Mouse (Mus musculus) embryonic facial prominence, embryonic 15.5 days (tissue): ENCODE measurements around the gene Itga7. TPM values are rescaled to one million over a fixed set of nuclear protein-coding genes. Genes with fewer than 3 reads are reported as not detected.
A peak's percentile ranks its signal among the peaks of the same experiment; 100 is the strongest.

ENCODE experiments used
- ATAC-seq: fragments of 200-750 bp; cut with Nextera tagmentation; 2 replicates; pipeline ENCODE4 v1.8.0; 2017; ENCODE audit warnings: low read depth, moderate TSS enrichment; ENCODE audit not compliant: insufficient number of reproducible peaks, low FRiP score, low TSS enrichment
- H3K27ac ChIP-seq: fragments of 300-500 bp; sonication (generic); replicated peaks from 2 replicates; pipeline ENCODE4 v1.5.1; 2015; ENCODE audit warnings: mild to moderate bottlenecking, inconsistent platforms
- H3K27me3 ChIP-seq: fragments of 300-500 bp; sonication (generic); 2 replicates; pipeline ENCODE4 v1.6.1; 2015; ENCODE audit warnings: inconsistent platforms
- H3K36me3 ChIP-seq: fragments of 300-500 bp; sonication (generic); 2 replicates; pipeline ENCODE4 v1.6.1; 2015; ENCODE audit warnings: mild to moderate bottlenecking, inconsistent platforms
- H3K4me1 ChIP-seq: fragments of 300-500 bp; sonication (generic); 2 replicates; pipeline ENCODE4 v1.6.1; 2015; ENCODE audit warnings: inconsistent platforms
- H3K4me2 ChIP-seq: fragments of 300-500 bp; sonication (generic); replicated peaks from 2 replicates; pipeline ENCODE4 v1.6.1; 2015; ENCODE audit warnings: mild to moderate bottlenecking, inconsistent platforms
- H3K4me3 ChIP-seq: fragments of 300-500 bp; sonication (generic); replicated peaks from 2 replicates; pipeline ENCODE4 v1.5.1; 2015; ENCODE audit warnings: mild to moderate bottlenecking, inconsistent platforms
- H3K9ac ChIP-seq: fragments of 300-500 bp; sonication (generic); 2 replicates; pipeline ENCODE4 v1.6.1; 2015; ENCODE audit warnings: inconsistent platforms
- H3K9me3 ChIP-seq: fragments of 300-500 bp; sonication (generic); replicated peaks from 2 replicates; pipeline ENCODE4 v1.6.1; 2016; ENCODE audit warnings: inconsistent platforms
- WGBS: fragments of 180-500 bp; shearing (Covaris S2); methylation state at CpG from one replicate; pipeline ENCODE4 v1.1.7; 2015; 5-methylcytosine and 5-hydroxymethylcytosine counted together
- polyA plus RNA-seq: library from polyadenylated mRNA; unstranded; fragments of >200 nt; fragmentation: Nextera tagmentation; extraction: Ambion mirVana; gene quantifications from 2 replicates; pipeline ENCODE4 v1.2.1, GENCODE M21; 2015

The Itga7 gene
- polyA plus RNA-seq = 14.3 and 16.5 TPM in 2 replicates

DNA sequence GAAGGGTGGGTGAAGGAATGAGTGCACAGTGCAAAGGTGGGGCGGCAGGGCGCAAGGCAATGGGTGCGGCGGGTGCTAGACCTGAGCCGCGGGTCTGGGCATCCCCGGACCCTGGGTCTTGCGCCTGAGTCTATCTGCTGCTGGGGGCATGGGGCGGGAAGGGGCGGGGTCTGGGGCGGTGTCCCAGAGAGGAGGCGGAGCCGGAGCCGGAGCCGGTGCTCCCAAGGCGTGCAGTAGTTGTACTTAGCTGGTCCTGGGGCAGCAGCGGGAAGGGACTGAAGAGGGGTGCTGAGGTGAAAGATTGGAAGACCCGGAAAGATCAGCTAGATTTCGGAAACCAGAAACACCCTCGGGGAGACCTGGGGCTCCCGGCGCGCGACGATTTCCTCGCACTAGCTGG, at the start of gene Itga7:
Itga7 (plus strand) TSS at position 245 of the 400 bp plus-strand sequence.
- H3K4me2 ChIP-seq = peak within 1 kb of the TSS; percentile 82
- H3K36me3 ChIP-seq = no peaks in the 10 kb centered on the region
- H3K9me3 ChIP-seq = no peaks in the 10 kb centered on the region
- H3K27me3 ChIP-seq = peaks cover 53% of the 10 kb centered on the region
- ATAC-seq = peak; percentile 56; the same call in 1 of the 2 replicates
- peaks cover 14% of the 10 kb centered on the region for H3K4me1 ChIP-seq
- H3K9ac ChIP-seq = peak within 1 kb of the TSS; percentile 21; the same call in 1 of the 2 replicates
- peak within 1 kb of the TSS; percentile 48 for H3K4me3 ChIP-seq
- no peak within 1 kb of the TSS for H3K27ac ChIP-seq
- WGBS = under 1% methylated on average over 26 of the region's 26 CpGs

DNA sequence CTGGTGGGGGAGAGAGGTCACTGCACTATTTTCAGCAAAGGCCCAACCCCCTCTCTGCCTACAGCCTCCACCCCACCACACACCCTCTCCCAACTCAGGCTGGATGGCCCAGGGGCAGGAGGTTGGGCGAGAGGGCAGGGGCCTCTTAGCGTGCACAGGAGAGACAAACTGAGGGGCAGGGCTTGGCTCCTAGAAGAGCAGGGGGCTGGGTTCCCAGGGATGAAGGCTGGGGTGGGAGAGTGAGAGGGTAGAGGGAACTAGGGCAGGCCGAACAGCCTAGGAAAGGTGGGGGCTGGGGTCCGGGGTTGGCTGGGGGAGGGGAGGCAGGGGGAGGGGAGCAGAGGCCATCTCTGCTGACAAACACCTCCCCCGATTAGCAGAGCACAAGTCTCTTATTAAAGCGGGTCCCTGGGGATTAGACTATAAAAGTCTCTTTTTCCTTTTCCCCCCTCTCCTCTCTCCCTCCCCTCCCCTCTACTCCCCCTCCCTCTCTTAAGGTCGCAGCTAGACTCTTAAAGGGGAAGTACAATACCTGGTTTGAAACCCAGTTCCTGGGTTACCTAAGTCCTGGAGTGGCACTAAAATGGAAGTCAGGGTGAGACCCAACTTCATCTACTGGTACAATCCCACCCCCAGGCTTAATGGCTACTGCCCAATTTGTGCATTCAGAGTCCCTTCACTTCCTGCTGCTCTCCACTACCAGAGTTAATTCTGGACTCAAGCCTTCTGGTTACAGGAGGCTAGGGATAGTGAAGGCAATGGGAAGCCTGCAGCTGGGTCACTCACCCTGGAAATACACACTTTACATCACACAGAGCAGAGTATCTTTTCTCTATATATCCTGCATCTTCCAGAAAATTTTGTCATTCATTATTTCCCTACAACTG, 44.4 kb upstream of the Itga7 start:
- Histone ChIP-seq H3K4me3 (peak overlapping the region; percentile 30), H3K27ac (0 out of 2 replicates have a peak overlapping the region, but pooled peaks have one; percentile 23), H3K9me3 (no peaks in the 10 kb centered on the region), H3K36me3 (peaks cover 22% of the 10 kb centered on the region), H3K9ac (no peak overlapping the region), H3K27me3 (no peaks in the 10 kb centered on the region), H3K4me1 (peaks cover 37% of the 10 kb centered on the region), H3K4me2 (peak overlapping the region; percentile 86)
- peak; percentile 24 for ATAC-seq
- WGBS = 2% methylated on average over 7 of the region's 7 CpGs

DNA sequence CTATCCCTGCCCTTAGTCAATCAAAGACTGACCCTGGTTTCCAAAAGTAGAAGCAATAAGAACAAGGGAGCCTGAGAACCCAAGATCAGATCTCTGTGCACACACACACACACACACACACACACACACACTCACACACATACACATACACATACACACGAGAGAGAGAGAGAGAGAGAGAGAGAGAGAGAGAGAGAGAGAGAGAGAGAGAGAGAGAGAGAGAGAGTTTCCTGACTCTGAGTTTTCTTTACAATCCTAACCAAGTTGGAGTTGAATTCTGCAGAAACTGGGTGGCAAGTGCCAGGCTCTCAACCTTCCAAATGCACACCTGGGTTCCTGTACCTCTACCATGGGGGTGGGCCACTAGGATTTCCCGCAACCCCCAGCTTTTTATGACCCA, 43.8 kb upstream of the Itga7 start:
- ATAC-seq = no peak
- peaks cover 17% of the 10 kb centered on the region for H3K36me3 ChIP-seq
- H3K27me3 ChIP-seq = no peaks in the 10 kb centered on the region
- peaks cover 37% of the 10 kb centered on the region for H3K4me1 ChIP-seq
- WGBS = 38% methylated on average over 1 of the region's 2 CpGs
- peak overlapping the region; percentile 86 for H3K4me2 ChIP-seq
- H3K27ac ChIP-seq = 0 out of 2 replicates have a peak overlapping the region, but pooled peaks have one; percentile 23
- H3K9me3 ChIP-seq = no peaks in the 10 kb centered on the region
- no peak overlapping the region for H3K9ac ChIP-seq
- H3K4me3 ChIP-seq = peak overlapping the region; percentile 77

DNA sequence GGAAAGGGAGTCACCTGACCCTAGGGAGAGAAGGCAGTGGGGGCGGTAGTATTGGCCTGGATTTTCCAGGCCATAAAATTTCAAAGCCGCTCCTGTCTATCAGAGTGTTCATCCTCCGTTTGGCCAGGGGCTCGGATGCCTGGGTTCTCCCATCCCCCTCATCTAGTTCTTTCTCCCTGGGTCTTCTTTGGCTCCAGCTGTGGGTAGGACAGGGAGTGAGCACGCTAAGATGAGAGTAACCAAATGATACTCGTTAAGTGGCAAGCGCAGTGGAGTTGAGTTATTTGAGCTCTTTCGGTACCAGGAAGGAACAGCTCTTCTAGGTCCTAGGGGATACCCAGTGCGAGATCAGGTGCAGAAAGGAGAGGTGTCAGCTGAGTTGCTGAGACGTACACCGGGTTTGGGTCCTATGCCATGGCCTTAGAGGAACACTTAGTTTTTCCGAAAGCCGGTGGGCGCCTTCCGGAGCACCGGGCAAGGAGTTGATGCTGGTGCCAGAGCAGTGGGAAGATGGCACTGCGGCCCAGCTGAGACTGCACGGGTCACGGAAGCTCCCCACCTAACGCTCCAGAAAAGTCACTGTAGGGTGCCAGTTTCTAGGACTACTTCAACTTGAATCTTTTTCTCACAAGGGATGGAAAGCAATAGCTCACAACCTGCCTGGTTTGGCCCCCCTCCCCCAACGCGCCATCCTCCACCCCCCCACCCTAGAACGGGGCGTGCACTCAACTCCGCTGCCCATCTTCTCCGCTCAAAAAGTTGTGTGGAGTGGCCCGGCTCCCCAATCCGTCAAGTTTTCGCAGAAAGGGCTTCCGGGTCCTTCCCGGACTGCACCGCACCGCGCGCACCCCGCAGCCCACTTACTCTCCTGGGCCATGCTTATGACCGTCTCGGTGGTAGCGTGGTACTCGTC, 43.0 kb upstream of the Itga7 start:
- Histone ChIP-seq H3K27ac (peak overlapping the region; percentile 89), H3K4me1 (peaks cover 37% of the 10 kb centered on the region), H3K9me3 (no peaks in the 10 kb centered on the region), H3K36me3 (peaks cover 9% of the 10 kb centered on the region; the same call in 1 of the 2 replicates), H3K27me3 (peaks cover 1% of the 10 kb centered on the region; the same call in 1 of the 2 replicates), H3K4me2 (peak overlapping the region; percentile 86), H3K9ac (peak overlapping the region; percentile 72), H3K4me3 (peak overlapping the region; percentile 77)
- no peak for ATAC-seq
- WGBS = under 1% methylated on average over 40 of the region's 40 CpGs

DNA sequence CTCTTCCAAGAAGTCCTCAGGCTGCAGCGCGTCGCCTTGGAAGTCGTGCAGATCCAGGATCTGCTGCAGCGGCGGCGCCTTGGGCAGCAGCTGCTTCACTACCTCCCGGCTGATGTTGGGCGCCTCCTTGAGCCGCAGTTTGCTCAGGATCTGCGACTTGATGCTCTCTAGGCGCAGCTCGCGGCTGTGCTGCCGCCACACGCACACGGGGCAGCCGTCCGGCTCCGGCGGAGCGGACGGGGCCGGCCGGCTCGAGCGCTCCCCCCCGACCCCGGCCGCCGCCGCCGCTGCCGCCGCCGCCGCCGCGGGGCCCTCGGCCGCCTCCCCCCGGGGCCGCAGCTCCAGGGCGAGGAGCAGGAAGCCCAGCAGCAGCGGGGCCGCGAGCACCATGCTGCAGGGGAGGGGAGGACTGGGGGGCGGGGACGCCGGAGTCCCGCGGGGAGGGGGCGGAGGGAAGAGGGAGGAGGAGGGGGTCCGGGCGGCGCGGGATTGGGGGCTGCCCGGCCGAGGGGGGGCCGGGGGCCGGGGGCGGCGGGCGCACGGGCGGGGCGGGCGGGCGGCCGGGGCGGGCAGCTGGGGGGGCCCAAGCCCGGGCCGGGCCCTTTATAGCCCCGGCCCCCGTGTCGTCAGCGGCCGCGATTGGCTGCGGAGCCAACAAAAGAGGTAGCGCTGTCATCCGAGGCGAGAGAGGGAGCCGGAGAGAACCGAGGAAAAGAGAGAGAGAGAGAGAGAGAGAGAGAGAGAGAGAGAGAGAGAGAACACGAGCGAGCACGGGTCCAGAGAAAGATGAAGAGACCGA, 42.1 kb upstream of the Itga7 start, which contains the start of gene Gdf11:
Gdf11 (minus strand) TSS at position 423 of the 799 bp plus-strand sequence.
- peaks cover 42% of the 10 kb centered on the region for H3K4me1 ChIP-seq
- H3K27me3 ChIP-seq = peaks cover 10% of the 10 kb centered on the region
- H3K36me3 ChIP-seq = peaks cover 5% of the 10 kb centered on the region; the same call in 1 of the 2 replicates
- H3K27ac ChIP-seq = peak within 1 kb of the TSS; percentile 89
- WGBS = under 1% methylated on average over 52 of the region's 89 CpGs
- H3K9ac ChIP-seq = peak within 1 kb of the TSS; percentile 72
- peak; percentile 88 for ATAC-seq
- no peaks in the 10 kb centered on the region for H3K9me3 ChIP-seq
- peak within 1 kb of the TSS; percentile 86 for H3K4me2 ChIP-seq
- peak within 1 kb of the TSS; percentile 77 for H3K4me3 ChIP-seq

DNA sequence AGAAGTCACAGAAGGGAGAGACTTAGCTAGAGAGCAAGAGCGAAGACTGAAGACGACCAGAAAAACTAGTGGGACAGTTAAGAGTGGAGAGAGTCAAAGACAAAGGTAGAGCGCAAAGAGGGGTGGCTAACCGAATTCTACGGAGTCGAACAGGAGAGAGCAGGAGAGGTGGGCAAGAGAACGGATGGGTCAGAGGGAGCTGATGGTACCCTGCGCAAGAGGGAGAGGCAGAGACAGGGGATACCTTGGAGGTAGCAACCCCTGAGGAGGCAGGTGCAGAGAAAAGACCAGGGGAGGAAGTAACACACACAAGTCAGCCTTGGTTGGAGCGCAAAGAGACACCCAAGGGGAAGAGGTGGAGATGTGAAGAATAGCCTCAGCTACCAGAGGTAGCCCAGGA, 41.4 kb upstream of the Itga7 start:
- WGBS = 3% methylated on average over 9 of the region's 9 CpGs
- H3K9ac ChIP-seq = peak overlapping the region; percentile 23; the same call in 1 of the 2 replicates
- H3K27ac ChIP-seq = peak overlapping the region; percentile 89
- no peak for ATAC-seq
- H3K4me1 ChIP-seq = peaks cover 44% of the 10 kb centered on the region
- peak overlapping the region; percentile 86 for H3K4me2 ChIP-seq
- peak overlapping the region; percentile 77 for H3K4me3 ChIP-seq
- peaks cover 12% of the 10 kb centered on the region for H3K27me3 ChIP-seq
- H3K36me3 ChIP-seq = peaks cover 3% of the 10 kb centered on the region; the same call in 1 of the 2 replicates
- H3K9me3 ChIP-seq = no peaks in the 10 kb centered on the region

DNA sequence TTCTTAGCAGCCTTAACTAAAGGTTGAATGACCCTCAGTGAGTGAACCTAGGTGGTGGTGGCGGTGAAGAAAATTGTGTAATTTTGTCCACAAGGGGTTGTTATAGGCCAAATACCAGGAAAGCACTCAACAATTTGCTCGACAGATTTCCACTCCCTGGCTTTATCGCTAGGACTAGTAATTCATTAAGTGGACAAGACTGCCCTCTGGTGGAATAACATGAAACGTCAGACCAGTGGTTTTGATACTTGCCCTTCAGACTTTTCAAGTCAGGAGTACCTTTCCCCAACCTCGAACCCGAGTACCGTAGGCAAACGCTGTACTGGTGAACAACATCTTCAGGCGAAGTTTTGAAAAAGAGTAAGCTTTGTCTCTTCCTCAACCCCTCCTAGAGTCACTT, 38.2 kb upstream of the Itga7 start:
- Histone ChIP-seq H3K4me3 (peak overlapping the region; percentile 17), H3K4me2 (peak overlapping the region; percentile 35), H3K4me1 (peaks cover 26% of the 10 kb centered on the region), H3K9me3 (no peaks in the 10 kb centered on the region), H3K27ac (no peak overlapping the region), H3K27me3 (peaks cover 12% of the 10 kb centered on the region), H3K9ac (no peak overlapping the region), H3K36me3 (no peaks in the 10 kb centered on the region)
- no peak for ATAC-seq
- whole genome bisulfite sequencing = under 1% methylated on average over 9 of the region's 9 CpGs

DNA sequence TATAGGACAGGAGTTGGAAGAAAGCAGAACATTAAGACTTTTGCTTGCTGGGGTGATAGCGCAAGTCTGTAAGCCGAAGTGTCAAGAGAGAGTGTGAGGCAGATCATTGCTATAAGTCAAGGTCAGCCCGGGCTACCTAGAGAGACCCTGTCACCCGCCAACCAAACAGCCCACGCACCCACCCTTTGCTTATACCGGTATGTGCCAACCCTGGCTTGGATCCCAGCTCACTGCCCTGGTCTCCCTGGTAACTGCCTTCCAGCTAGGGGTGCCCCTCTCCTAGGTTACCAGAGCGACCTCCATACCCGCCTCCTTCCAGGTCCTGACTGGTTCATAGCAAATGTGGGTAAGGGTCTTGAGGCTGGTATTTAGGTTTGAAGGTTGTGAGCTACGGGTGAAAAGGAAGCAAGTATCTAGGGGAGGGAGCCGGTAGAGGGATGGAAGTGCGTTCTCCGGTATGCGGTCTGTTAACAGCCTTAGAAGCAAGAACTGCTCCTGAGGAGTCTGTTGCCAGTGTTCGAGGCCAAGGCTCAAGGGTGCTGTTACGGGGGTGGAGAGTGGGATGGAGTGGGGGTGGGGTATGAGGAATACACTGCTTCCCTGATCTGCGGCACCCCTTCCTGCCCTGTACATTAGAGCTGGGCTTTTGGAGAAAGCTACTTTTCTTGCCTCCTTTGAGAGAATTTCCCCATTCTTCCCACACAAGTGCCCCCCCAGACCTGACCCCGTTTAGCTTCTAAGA, 37.5 kb upstream of the Itga7 start:
- H3K4me2 ChIP-seq = peak overlapping the region; percentile 35
- peak overlapping the region; percentile 28; the same call in 1 of the 2 replicates for H3K27ac ChIP-seq
- no peaks in the 10 kb centered on the region for H3K36me3 ChIP-seq
- no peak overlapping the region for H3K9ac ChIP-seq
- peak overlapping the region; percentile 17 for H3K4me3 ChIP-seq
- ATAC-seq = peak; percentile 42; the same call in 1 of the 2 replicates
- 5% methylated on average over 17 of the region's 17 CpGs for WGBS
- peaks cover 12% of the 10 kb centered on the region for H3K27me3 ChIP-seq
- no peaks in the 10 kb centered on the region for H3K9me3 ChIP-seq
- peaks cover 22% of the 10 kb centered on the region for H3K4me1 ChIP-seq

DNA sequence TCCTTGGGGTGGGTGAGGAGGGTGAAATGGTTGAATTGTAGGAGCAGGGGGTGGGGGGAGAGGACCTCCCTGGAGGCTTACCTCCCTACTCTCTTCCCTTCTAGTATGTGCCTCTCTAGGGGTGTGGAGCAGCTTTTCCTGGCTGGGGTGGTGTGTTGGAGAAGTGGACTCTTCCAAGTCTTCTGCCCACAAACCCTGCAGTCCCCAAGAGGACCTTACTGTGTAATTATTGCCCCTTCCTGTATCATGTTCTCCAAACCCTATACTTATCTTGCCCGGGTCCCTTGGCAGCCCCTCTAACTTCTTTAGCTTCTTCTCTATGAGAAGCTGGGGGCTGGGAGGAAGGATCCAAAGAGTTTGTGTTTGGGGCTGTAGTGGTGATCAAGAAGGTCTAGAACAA, 36.8 kb upstream of the Itga7 start:
- Histone ChIP-seq H3K9me3 (no peaks in the 10 kb centered on the region), H3K36me3 (no peaks in the 10 kb centered on the region), H3K4me1 (peaks cover 22% of the 10 kb centered on the region), H3K4me3 (no peak overlapping the region), H3K27ac (peak overlapping the region; percentile 28; the same call in 1 of the 2 replicates), H3K9ac (no peak overlapping the region), H3K27me3 (peaks cover 12% of the 10 kb centered on the region), H3K4me2 (no peak overlapping the region)
- ATAC-seq = peak; percentile 68
- 25% methylated on average over 1 of the region's 1 CpGs for WGBS

DNA sequence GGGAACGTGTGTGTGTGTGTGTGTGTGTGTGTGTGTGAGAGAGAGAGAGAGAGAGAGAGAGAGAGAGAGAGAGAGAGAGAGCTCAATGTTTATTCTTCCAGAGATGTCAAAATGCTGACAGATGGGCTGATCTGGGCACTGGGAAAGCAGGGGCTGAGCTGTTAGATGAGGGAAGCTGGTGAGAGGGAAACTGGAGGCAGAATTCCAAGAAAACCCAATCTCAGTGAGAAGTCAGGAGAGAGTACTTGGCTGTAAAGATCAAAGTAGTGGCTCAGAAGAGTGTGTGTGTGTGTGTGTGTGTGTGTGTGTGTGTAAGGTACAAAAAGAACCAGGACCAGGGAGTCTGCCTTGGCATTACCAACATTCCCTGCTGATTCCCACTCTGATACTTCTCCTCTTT, 36.1 kb upstream of the Itga7 start:
- Histone ChIP-seq H3K4me2 (no peak overlapping the region), H3K4me3 (no peak overlapping the region), H3K9me3 (no peaks in the 10 kb centered on the region), H3K36me3 (no peaks in the 10 kb centered on the region), H3K27me3 (peaks cover 12% of the 10 kb centered on the region), H3K4me1 (peaks cover 18% of the 10 kb centered on the region), H3K27ac (no peak overlapping the region; the same call in 1 of the 2 replicates), H3K9ac (no peak overlapping the region)
- no peak for ATAC-seq
- WGBS = 6% methylated on average over 1 of the region's 1 CpGs
